Mouse (Mus musculus) liver (tissue): ENCODE measurements at regions not wholly inside any gene's neighbourhood (a gene's known extent, or its start where the extent isn't known, plus 50 kb on each side); places are given as distances from the start of the nearest gene placed in this dataset.

ENCODE experiments used
- DNase-seq: peaks from one replicate; pipeline ENCODE4 v3.0.0-alpha.2; 2020; ENCODE audit warnings: mixed read lengths

DNA sequence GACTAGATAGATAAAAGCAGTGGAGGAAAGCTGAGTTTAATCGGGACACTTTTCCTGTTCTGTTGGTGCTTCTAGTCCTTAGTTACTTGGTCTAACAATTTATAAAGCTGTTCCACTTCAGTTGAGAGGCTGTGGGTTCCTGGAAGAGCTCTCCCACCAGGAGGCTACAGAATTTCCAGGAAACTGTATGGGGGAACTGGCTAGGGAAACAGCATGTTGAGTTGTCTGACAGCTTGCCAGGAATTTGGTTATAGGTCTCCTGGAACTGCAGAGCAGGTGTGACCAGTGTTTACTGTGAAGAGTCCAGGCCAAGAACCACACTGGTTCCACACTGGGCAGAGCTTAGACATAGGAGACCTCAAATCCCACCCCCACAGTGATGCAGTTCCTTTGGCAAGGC is 65.0 kb upstream of the Pik3cg start:
- no peak for DNase-seq

DNA sequence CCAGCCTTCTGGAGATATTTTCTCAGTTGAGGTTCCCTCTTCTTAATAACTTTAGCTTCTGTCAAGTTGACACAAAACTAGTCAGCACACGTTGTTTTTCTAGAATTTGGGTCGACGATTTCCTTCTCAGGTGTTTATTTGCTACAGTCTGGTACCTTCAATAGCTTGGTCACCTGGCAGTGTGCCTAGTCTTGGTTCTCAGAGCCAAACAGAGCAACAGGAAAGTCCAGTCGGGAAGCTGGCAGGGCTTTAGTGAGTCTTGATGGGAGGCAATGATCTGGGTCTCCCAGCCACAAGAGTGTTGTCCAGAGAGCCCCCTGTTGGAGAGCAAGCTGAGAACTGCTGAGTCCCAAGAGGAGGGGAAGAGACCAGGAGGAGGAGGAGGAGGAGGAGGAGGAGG is 71.4 kb upstream of the Pik3cg start:
- no peak for DNase-seq

DNA sequence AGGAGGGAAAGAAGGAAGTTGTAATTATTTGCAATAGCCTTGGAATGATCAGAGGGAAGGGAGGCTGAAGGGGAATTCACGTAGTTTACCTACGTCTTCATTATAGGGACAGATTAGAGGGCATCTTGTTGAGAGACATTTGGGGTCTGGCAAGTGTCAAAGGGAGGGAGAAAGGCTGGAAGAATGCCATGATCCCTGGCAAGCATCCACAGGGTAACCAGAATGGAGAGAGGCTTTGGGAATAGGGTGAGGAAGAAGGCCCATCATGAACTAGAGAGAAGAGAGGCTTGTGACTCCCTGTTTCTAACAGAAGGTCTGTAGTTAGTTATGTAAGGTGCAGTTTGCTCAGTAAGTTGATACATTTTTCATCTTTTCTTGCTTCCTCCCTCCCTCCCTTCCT is 71.8 kb upstream of the Pik3cg start:
- no peak for DNase-seq

DNA sequence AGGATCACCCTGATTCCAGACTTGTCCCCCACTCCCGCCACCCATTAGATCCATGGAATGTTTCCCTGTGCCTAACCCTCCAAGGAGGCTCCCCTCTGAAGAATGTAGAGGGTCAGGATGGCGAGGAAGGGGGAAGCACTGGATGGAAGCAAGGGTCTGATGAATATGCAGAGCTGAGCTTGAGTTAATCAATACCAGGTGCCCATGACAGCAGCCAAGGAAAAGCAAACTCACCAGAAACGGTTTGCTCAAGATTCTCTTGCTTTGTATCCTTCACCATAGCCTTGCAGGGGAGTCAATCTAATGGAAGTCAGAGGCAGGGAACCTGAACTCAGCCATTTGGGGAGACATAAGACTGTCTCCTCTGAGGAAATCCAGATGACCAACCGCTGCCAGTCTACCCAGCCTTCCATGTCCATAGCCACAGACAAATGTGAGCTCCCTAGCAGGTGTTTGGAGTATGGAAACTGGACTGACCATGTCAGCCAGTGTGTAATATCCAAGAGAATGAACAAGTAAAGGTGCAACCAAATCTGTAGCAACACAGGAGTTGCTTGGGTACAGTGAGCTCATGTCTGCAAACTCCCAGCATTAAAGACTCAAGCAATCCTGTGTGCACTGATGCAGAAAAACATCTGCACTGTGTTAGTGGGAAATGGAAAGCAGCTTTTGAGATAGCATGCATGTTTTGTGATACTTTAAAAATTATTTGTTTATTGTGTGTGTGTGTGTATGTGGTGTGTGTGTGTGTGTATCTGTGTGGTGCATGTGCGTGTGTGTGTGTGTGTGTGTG is 74.1 kb upstream of the Pik3cg start:
- DNase-seq: no peak

DNA sequence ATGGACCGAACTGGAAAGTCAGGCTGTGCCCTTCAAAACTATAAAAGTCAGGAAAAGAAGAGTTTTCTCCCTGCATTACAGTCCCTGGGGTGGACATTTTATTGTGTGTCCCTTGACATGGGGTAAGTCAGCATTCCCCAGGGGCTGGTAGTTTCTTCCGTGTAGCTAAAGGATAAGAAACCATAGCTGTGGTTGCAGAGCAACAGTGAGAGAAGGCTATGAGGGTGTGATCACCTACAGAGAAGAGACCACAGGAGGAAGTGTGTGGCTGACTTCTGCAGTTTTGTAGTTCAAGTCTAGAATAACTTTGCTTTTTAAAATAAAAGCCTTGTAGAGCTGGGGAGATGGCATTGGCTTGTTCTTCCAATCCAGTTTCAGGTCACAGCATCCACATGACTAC is 76.6 kb upstream of the Pik3cg start:
- DNase-seq: no peak

DNA sequence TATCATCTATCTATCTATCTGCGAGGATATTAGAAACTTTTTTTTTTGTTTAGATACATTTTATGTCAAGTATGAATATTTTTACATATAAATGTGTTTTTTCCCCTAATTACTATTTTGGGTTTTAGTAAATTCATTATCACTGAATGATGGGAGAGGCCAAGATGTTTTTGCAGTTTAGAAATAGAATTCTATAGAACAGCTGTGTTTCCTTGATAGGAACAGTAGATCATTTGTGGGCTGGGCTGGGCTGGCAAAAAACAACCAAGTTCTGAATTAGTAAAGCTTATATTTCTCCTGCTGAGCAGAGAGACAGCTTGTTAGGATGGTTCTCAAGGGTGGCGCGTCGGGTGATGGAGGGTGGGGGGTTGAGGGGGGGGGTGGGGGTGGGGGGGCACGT is 78.2 kb upstream of the Pik3cg start:
- no peak for DNase-seq

DNA sequence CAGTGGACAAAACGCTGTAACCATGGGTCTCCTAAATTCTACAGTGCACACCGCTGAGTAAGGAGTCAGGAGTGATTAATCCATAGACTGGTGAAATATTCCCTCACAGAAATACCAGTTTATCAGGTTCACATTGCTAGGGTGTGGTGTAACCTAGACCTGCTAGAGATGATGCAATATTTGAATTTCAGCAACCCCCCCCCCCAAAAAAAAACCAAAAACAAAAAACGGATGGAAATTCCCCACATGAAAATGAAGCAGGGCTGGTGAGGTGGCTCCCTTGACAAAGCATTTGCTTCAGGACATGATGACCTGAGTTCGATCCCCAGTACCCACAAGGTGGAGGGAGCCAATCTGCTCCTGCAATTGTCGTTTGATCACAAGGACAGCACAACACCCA is 82.7 kb upstream of the Pik3cg start:
- no peak for DNase-seq

DNA sequence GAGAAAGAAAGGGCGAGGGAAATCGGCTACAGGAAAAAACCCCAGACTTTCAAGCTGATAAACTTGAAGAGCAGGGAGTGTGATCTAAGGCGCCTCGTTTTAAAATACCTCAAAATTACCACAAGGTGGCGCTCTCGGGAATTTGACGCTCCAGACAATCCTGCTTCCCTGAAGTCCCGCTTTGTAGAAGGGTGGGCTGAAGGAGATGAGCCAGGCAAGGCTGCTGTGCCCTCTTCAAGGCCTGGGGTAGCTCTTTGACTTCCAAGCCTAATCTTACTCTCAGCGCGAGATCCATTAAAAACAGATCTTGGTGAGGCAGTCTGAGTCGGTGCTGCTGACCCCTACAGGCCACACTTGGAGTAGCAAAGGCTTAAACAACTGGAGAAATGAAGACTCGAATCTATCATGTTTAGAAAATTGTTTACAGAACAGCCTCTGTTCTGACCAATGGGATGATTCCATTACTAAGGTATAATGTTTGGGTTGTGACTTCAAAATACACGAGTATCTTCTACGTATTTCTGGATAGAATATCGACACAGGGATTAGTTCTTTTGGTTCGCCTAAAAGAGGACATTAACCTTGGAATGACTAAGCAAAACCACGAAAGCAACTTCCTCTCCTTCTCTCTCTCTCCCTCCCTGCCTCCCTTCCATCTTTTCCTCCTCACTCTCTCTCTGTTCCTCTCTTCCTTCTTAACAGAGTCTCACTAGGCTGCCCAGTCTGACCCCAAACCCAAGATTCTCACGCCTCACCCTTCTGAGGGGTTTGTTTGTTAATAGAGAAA is 83.7 kb upstream of the Pik3cg start:
- peak; percentile 84 for DNase-seq

DNA sequence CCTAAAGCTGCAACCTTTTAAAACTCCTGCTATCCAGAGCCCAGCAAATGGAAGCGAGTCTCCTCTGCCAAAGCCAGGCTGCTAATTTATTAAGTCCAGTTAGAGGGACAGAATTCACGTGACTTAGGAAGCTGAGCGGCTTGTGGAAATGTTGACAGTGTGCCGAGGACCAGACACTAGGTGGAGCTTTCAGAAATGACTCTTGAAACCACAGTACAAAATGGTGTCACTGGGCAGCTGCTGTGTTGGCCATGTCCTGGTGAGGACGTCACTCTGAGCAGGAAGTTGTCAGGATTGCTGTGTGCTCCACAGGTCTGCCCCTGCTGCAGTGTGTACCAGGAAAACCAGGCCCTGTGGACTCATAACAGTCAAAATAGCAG is 84.3 kb upstream of the Pik3cg start:
- peak; percentile 64 for DNase-seq

DNA sequence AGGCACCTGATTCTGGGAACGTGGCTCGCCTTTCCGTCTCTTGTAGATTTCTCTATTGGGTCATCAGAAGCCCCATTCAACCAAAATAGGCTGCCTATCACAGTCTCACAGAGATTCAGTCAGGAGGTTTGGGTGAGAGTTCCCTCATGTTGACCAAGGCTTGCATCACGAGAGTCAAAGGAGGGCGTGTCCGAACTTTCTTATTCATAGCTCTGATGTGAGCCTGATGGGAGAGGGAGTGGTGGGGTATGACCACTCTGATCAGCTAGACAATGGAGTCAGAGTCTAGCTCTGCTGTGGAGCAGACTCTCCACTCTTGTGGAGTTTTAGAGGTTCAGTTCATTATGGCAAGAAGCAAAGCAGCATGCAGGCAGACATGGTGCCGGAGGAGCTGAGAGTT is 81.1 kb upstream of the Ccdc71l start:
- DNase-seq: no peak

DNA sequence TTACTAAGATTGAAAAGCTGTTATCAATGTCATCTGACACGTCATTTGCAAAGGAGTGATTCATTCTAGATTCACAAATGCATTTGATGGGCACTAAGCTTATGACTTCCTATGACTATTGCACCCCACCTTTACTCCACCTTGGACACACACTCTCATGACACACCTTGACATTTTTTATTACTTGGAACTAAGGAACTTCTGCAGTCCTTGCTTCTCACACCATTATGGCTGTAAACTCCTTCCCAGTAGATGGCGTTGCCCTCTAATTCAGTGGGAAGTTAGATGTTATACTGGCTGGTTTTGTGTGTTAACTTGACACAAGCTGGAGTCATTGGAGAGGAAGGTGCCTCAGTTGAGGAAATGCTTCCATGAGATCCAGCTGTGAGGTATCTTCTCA is 78.8 kb upstream of the Ccdc71l start:
- DNase-seq: no peak

DNA sequence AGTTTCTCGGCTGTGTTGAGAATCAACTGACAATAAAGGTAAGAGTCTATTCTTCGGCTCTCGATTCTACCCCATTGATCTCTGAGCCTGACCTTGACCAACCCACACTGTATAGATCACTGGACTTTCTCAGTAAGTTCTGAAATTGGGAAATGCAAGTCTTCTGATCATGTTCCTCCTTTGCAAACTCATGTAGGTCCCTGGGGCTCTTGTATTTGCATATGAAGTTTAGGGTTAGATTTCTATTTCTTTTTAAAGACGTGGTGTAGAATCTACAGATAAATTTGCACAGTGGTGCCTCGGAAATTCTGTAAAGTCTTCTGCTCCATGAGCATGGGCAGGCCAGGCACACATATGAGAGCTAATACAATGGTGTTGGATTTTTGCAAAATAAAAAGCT is 72.8 kb upstream of the Ccdc71l start:
- no peak for DNase-seq

DNA sequence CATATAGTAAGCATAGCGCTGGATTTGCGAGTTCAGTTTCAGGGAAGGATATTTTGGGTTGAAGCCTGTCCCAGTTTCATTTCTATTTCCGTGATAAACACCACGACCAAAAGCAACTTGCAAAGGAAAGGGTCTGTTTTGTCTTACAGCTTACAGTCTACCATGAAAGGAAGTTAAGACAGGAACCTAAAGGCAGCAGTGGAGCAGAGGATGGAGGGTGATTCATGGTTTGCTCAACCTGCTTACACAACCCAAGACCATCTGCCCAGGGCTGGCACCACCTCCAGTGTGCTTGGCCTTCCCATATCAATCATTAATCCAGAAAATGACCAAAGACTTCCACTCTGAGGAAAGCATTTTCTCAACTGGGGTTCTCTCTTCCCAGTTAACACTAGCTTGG is 72.2 kb upstream of the Ccdc71l start:
- peak; percentile 30 for DNase-seq

DNA sequence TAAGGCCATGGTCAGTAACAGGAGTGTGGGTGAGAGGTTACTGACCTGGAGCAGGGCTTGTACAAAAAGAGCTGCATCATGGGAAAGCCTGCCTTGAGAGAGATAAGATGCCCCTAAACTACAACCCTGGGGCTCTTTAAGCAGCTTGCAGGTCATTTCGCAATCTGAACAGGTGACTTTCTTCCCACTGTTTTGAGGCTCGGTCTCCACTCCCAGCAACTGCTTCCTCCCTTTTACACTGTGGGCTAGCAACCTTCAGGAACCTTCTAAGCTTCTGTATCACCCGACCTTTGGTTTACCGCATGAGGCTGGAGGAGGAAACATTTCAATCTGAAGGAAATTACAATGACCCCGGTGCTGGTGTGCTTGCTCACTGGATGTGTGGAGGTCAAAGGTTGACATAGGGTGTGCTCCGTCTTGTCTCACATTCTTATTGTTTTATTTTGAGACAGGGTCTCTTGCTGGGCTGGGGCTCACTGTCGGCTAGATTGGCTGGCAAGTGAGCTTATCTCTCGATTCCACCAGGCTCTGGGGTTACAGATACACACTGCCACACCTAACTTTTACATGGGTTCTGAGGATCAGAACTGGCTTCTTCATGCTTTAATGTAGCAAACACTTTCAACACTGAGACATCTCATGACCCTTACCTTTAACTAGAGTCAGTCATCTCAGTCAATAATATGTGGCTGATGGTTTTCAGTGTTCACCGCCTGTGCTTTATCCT is 71.1 kb upstream of the Ccdc71l start:
- DNase-seq: peak; percentile 84

DNA sequence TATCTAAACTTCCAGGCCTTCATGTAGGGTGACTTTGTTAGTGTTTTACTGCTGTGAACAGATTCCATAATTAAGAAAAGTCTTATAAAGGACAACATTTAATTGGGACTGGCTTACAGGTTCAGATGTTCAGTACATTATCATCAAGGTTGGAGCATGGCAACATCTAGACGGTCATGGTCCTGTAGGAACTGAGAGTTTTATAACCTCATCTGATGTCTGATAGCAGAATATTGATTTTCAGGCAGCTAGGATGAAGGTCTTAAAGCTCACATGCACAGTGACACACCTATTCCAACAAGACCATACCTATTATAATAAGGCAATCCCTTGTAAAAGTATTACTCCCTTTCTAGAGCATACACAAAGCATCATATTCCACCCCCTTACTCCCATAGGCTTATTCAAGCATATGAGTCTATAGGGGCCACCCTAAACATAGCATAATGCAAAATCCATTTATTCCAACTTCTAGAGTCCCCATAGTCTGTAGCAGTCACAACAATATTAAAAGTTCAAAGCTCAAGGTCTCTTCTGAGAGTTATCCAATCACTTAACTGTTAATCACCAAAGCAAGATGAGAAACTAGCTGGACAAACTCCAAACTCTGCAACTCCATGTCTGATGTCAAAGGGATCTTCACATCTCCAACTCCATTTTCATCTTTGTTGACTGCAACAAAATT is 63.3 kb upstream of the Ccdc71l start:
- DNase-seq: no peak
